Mouse (Mus musculus): Measurements from ENCODE around the gene Phrf1.

DNA sequence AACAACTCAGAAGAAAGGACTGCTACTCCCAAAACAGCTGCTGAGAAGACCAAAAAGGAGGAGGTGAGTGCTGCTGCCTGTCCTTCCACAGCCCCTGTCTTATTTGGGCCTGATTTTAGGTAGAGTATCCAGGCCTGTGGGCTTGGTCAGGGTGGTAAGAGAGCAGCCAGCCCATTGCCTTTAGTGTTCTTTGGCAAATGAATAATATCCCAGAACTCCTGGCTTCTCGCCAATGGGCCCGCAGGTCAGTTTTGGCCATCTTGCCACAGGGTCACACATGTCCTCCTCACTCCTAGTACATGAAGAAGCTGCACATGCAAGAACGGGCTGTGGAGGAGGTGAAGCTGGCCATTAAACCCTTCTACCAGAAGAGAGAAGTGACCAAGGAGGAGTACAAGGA lies 32.9 kb downstream of the Phrf1 start:
- TF ChIP-seq EP300 (IDR thresholded peaks at IDR 0.05) = no peak
- no peak for TF ChIP-seq CTCF (IDR thresholded peaks at IDR 0.05)
